Mouse (Mus musculus): Measurements from ENCODE around the gene Dcpp3.
"Not testable (repeated sequence)": the region's sequence is repeated elsewhere in the genome, so short reads cannot be mapped to it uniquely, and the experiment has no call there.

The Dcpp3 gene

DNA sequence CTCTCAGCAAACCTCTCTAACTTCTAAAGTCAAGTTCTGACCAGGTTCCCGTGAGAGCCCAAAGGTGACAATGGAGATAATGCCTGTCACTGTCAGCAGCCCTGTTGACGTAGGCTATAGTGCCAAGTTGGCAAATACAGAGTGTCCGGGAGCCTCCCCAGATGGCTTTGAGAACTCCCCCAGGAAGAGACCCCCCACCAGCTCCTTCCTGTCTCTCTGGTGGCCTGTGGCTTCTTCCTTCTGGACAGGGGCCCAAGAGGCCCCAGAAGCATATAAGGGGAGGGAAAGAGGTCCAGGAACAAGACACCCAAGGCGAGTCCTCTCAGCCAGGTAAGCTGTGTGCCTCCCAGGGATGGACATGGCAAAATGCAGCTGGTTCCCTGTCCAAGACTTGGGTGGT is at the start of gene Dcpp3:
TSS of gene Dcpp3 (plus strand) at position 301 of the 400 bp plus-strand sequence.
- not testable (repeated sequence) for DNase-seq (ENCODE audit: low read depth)

DNA sequence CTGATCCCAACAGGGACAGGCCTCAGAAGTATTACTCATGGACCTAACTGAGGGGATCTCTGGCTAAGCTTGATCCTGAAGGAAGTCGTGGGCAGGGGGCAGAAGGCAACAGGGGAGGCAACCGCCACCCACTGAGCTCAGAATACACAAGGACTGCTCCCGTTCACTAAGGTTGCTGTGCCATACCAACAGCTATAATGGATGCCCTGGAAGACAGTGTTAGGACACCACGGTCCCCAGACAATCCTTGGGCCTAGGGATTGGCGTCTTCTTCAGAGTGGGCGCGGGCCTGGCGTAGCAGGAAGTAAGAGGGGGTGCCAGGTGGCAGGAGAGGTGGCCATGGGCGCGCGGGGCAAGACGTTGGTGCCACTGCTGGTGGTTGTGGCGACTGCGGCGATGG is 49.5 kb upstream of the Dcpp3 start, which contains the start of gene Prss21:
TSS of gene Prss21 (plus strand) at position 301 of the 400 bp plus-strand sequence.
- no peak for DNase-seq (ENCODE audit: low read depth)

DNA sequence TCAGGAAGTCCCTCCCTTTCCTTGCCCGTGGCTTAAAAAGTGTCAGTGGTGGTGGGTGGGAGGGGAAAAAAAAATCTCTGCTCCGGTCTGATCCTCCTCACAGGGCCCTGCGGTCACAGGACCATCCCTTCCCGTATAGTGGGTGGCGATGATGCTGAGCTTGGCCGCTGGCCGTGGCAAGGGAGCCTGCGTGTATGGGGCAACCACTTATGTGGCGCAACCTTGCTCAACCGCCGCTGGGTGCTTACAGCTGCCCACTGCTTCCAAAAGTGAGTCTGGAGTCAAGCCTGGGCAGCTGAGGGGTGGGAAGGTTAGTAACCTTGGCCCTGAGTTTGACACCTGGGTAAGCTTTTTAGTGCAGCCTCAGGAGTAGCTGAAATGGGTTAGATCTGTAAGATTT is 48.7 kb upstream of the Dcpp3 start:
- DNase-seq (ENCODE audit: low read depth), result no peak

DNA sequence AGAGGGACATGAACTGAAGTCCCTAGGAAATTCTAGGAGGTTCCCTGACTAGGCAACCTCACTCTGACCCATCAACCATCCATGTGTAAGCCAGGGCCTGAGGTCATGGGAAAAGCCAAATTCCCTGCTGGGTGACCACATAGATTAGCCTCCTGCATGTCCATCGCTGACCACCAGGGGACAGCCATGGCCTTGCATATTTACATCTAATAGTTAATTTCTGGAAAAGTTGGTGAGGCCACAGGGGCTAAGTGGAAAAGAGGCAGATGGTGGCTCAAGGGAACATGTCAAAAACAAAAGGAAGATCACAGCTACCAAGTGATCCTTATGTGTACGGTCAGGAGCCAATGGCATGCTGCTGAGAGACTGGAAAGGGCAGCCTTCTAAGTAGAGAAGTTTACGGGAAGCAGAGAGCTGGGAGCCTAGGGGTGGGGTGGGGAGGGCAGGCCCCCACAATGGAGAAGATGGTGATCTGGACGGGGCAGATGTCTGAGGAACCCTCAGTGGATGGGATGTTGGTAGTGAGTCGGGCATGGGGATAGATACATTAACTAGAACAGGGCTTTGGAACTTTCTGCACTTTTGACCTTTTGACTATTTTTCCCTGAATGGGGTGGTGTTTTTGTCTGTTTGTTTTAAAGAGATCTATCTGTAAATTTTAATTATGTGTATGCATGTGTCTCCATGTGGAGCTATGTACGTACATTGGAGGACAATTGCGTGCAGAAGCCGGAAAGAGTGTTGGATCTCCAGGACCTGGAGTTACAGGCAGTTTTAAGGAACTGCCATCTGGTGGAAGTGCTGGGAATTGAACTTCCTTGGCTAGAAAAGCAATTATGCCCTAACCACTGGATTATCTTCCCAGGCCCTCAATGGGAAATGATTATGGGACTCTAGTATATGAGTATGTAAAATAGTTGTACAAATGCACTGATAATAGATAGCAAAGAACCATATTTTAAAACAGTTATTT is 43.1 kb upstream of the Dcpp3 start:
- DNase-seq (ENCODE audit: low read depth), result no peak

DNA sequence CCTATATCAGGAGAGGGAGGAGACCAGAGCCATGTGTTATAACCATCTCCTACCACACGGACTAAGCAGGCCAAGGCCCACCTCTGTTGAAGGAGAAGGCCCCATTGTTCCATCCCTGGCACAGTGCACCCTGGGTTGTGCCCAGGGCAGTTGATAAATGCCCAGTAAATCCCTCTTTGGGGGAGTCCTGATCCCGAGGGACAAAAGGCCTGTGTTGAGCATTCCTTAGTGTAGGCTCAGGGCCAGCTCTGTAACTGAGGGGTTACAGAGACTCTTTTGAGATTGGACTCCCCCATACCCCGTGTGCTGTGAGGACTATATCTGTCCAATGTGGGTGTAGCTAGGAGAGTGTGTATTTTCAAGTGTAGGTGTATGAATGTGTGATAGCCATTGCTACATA is 40.5 kb upstream of the Dcpp3 start:
- DNase-seq (ENCODE audit: low read depth), result no peak

DNA sequence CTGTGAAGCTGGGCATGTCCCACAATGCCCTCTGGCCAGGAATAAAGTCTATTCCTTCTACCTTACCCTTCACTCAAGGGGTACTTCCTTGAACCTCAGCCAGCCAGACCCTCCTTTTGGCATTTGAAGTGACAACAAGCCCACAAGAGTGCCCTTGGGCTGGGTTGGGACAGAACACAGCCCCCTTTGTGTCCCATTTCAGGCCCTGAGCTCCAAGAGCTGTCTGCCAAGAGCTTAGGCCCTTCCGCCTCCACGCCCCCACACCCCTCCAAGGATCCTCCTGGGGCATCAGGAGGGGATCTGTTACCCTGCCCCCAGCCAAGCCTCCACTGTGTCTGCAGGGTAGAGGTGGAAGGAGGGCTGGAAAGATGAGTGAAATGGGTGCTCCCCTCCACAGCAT is 40.1 kb upstream of the Dcpp3 start:
- no peak for DNase-seq (ENCODE audit: low read depth)

DNA sequence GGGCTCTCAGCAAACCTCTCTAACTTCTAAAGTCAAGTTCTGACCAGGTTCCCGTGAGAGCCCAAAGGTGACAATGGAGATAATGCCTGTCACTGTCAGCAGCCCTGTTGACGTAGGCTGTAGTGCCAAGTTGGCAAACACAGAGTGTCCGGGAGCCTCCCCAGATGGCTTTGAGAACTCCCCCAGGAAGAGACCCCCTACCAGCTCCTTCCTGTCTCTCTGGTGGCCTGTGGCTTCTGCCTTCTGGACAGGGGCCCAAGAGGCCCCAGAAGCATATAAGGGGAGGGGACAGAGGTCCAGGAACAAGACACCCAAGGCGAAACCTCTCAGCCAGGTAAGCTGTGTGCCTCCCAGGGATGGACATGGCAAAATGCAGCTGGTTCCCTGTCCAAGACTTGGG is 36.7 kb upstream of the Dcpp3 start, which contains the start of the genes Dcpp1 and Dcpp2:
TSS of gene Dcpp1 (plus strand) at position 301 of the 400 bp plus-strand sequence.
TSS of gene Dcpp2 (plus strand) at position 305 of the 400 bp plus-strand sequence.
- DNase-seq (ENCODE audit: low read depth), result not testable (repeated sequence)

DNA sequence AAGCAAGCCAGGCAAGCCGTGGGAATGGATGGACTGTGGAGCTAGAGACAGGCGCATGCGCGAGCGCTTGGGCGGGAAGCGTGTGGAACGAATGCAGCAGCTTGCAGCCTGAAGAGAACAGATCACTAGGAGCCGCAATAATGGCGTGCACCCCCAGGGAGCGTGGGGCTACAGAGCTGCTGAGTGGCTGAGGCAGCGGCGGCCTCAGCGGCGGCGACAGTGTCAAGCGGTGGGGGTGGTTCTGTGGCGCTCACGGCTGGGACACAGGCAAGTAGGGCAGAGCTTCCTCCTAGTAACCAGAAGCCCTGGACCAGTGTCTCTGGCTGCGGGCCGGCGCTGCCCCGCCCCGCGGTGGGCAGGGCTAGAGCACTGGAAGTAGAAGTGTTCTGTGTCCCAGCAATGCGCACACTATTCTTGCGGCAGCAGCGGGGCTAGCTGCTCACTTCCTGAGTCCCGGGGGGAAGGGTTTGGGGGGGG is 7.3 kb downstream of the Dcpp3 start:
- peak; percentile 77 for DNase-seq (ENCODE audit: low read depth)

DNA sequence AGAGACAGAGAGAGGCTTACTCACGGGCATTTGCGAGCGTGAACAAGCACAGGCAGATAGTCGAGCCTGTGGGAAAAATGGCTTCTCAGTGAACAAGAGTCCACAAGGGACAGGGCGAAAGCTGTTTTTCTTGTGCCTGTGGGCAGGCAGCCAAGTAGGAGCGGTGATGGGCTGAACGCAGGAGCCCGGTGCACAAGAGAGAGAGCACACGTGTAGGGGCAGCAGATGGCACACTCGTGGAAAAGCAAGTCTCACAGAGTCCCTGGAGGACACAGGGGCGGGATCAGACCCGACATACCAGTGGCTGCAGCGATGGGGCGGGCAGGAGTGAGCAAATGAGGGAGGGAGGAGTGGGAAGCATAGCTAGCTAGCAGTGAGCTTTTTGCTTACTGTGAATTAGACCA is 7.8 kb downstream of the Dcpp3 start:
- DNase-seq (ENCODE audit: low read depth), result peak; percentile 53

DNA sequence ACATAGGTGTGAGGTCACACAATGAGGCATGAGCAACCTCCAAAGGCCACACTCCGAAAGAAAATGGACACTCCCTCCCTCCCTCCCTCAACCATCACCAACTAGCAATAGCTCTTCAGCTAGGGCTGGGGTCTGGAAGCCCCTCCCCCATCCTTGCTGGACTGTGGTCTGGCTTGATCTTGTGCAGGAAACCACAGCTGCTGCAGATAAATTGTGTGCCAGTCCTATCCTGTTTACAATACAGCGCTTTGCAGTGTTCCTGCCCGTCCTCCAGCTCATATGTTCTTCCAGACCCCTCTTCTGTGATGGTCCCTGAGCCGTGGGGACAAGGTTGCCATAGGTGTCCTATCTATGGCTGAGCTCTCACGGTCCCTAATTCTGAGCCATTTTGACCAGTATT is 13.9 kb downstream of the Dcpp3 start:
- no peak for DNase-seq (ENCODE audit: low read depth)

DNA sequence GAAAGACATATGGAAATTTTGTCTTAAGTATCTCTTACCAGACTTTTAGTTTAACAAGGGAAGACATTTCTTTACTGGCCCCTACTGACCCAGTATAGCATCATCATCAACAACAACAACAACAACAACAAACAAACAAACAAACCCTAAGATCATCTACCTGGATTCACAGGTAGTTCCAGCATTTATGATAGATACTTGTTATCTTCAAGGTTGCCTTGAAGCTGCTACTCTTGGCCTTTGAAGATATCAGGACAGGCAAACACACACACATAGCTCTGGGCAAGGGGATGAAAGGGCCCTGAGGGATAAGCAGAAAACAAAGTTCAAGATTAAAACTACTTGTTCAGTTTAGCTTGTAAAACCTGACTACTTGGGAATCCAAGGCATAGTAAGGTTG is 24.1 kb downstream of the Dcpp3 start, which contains the start of gene Sbp:
TSS of gene Sbp (plus strand) at position 301 of the 400 bp plus-strand sequence.
- DNase-seq (ENCODE audit: low read depth), result no peak

DNA sequence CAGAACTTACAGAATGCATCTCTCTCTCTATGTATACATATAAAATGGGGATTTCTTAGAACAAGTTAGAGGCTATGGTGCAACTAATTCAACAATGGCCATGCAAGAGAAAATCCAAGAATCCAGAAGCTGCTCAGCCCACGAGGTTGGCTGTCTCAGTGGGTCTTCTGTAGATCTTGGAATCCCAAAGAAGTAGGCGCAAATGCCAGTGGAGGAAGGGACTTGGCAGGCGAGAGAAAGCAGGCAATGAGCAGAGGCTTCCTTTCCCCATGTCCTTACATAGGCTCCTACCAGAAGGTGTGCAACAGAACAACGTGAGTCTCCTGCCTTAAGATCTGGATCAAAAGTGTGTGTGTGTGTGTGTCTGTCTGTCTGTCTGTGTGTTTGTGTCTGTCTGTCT is 30.2 kb downstream of the Dcpp3 start:
- DNase-seq (ENCODE audit: low read depth), result not testable (repeated sequence)

DNA sequence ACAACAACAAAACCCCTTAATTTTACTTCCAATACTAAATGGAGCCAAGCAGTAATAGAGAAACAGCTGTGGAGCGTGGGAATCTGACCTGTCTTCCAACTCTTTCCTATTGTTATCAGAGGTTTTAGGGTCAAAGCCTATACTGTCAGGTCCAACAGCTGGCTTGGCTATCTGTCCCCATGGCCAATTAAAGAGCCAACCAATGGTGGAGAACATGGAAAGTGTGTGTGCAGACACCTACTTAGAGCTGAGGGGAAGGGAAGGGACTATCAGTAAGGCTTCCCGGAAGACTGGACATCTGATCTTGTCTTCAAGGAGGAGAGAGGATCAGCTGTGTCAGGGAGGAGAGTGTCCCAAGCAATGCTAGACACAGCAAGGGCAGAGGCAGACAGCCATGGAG is 31.8 kb downstream of the Dcpp3 start:
- no peak for DNase-seq (ENCODE audit: low read depth)

DNA sequence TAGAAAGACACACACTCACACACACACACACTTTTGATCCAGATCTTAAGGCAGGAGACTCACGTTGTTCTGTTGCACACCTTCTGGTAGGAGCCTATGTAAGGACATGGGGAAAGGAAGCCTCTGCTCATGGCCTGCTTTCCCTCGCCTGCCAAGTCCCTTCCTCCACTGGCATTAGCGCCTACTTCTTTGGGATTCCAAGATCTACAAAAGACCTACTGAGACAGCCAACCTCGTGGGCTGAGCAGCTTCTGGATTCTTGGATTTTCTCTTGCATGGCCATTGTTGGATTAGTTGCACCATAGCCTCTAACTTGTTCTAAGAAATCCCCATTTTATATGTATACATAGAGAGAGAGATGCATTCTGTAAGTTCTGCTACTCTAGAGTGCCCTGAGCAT is 33.6 kb downstream of the Dcpp3 start:
- not testable (repeated sequence) for DNase-seq (ENCODE audit: low read depth)

DNA sequence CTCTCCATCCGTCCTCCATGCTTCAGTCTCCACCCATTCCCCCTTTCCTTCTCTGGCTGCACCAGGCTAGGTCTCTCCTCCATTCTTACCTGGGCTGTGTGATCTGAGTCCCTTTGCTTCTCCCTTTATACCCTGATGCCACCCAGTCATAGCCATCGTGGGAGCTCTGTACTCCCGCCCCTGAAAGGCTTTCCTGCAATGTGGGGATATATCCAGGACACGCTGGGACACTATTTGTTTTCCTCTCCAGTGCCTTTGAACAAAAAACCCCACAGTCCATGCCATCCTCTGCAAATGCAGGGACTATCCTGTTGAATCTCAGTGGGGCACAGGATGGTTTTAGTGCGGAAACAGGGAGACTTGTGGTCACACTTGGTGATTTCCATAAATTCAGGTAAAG is 37.9 kb downstream of the Dcpp3 start, which contains the start of gene Sbpl:
TSS of gene Sbpl (minus strand) at position 101 of the 400 bp plus-strand sequence.
- DNase-seq (ENCODE audit: low read depth), result no peak

DNA sequence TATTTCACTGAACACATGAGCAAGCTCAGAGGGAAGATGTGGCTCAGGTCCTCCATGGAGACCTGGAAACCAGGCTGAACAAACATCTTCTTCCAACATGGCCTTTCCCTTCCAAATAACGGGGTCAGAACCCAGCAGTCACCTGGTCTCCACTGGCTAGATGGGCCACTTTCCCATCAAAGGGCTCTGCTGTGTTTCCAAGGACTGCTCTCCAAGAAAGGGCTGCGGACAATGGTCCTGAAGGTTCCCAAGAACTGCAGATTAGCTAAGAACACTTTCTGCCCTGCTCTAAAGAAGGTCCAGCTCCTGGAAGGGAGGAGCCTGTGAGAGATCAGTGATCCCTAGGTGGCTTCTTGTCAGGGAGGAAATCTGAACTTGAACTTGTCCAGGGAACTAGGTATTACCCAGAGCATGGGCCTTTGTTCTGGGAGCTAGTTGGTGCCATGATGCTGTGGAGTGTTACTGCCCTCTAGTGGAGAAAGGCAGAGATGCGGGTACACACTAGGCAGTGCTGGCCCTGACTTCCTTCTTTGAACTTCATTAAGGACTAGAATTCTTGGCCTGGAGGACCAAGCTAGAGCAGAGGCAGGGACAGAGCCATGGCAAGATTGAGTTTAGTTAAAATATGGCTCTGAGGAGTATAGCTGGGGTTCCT is 43.0 kb downstream of the Dcpp3 start:
- peak; percentile 71 for DNase-seq (ENCODE audit: low read depth)

DNA sequence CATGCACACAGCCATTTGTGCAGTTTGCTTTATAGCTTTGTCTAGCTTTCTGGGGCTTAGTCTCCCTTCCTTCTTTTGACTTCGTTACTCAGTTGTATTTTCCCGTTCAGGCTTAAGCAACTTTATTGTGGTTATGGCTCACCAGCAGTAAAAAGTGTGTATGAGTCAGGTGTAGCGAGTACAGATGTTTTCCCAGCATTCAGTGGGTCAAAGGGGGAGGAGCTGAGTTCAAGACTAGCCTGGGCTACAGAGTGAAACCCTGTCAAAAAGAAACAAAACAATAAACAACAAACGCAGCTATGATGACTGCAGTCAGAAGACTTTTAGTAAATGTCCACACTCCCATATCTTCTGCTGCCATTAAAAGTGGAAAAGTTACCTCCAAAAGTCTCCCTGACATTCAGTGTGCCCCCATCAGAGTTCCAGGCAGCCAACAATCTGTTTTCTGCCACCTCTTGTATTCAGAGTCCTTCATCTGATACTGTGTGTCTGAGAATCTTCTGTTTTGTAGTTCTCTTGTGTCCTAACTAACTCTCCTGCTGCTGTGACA is 44.4 kb downstream of the Dcpp3 start:
- no peak for DNase-seq (ENCODE audit: low read depth)

DNA sequence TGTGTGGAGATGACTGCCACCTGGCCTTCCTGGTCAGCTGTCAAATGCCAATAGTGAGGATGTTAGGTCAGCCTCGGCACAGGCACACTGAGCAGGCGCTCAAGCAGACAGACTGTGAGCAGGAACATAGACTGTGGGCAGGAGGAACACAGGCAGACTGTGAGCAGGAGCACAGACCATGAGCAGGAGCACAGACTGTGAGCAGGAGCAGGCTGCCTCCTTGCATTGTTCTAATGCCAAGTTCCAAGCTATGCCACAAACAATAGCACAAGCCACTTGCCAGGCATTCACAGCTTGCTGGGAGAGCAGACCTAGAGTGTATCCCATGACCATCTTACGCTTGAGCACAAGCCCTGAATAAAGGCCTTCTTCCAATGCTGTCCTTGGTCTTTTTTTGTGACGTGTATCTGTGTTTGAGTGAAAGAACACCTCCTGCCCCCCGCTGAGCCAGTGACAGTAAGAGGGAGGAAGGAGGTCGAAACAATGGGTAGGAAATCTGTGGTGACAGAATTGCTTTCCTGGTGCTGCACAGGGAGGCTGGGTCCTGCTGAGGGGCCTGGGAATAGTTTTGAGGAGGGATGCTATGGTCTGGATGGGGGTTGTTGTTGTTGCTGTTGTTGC is 48.7 kb downstream of the Dcpp3 start:
- no peak for DNase-seq (ENCODE audit: low read depth)

DNA sequence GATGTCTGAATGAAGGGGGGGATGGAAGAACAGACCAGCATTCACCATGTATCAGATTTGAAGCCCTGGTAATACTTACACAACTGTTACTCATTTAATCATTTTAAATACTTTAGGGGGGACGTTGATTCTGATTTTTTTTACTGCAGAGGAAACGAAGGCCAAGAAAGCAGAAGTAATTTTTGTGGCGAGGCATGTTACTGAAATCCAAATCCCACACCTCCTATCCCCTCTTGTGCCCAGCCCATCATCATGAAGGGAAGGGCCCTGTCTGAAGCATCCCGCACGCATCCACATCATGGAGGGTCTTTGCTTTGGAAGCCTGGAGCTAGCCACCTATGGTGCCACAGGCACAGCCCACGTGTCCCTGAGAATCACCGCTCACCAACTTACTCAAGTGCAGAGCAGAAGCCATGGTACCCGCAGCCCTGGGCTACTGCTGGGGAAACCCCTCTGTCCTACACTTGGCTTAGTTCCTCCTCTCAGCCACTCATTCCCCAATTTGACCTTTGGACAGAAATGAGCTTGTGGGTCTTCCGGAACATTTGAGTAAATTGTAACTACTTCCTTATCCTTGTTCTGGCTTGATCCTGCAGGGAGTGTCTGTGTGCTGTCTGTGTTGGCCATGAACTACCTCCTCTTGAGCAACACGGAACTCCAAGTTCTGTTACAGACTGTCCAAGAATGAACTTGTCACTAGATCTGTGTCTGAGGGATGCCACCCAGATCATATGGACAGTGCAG is 49.6 kb downstream of the Dcpp3 start:
- no peak for DNase-seq (ENCODE audit: low read depth)

DNA sequence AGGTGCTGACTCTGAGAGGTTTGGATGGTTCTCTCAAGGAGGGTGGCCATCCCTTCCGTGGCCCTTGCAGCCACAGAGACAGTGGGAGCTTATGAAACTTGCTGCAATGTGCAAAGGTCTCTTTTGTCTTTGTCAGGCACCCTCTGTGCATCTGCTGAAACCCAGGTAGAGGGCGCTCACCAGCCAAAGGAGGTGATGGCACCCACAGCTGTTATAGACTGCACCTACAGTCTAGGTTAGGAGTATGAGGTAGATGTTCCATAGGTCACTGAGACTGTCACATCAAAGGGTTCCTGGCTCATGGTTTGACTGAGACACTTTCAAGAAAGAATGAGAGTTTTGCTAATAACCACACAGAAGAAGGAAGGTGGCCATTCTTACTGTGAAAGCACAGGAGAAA is 51.5 kb downstream of the Dcpp3 start:
- no peak for DNase-seq (ENCODE audit: low read depth)
